Mouse (Mus musculus) brain, adult 10 weeks (tissue): ENCODE results near the gene Echdc1. TPM values are rescaled to one million over a fixed set of nuclear protein-coding genes. Genes with fewer than 3 reads are reported as not detected.

Experiments
- polyA plus RNA-seq: library from polyadenylated mRNA; stranded (reverse); fragments of 350-450 nt; fragmentation: Illumina TruSeq; extraction: RNeasy Lipid Tissue Mini Kit (QIAGEN cat#74804); gene quantifications from one replicate; pipeline ENCODE4 v1.2.3, GENCODE M21; 2015; ENCODE audit warnings: low read depth, low replicate concordance

Echdc1 gene
- polyA plus RNA-seq, result 45.2 TPM

DNA sequence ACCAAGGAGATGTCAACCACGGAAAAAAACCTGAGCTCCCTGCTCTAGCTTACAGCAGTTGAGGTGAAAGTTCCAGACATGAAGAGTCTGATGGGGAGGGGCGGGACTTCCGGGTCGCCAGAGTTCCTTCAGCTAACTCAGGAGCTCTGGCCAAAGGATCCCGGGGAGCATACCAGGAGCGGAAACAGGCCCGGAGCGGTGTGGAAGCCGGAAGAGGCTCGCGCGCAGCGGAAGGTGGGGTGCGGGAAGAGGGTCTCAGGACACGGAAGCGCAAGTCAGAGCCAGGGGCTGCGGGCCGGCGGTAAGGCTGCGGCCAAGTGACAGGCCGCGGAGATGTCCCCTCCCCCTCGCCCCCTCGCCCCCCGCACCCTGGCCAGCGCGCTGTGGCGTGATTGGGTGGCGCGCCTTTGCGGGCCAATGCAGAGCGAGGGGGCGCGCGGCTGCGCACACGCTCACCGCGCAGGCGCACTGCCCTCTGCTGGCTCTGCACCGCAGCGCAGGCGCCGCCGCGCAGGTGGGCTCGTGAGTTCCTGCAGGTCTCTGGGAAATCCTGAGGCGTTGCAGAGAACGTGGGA lies at the start of gene Echdc1:
Gene Echdc1, plus strand, starts transcription at position 103 of the 575 bp plus-strand sequence.

DNA sequence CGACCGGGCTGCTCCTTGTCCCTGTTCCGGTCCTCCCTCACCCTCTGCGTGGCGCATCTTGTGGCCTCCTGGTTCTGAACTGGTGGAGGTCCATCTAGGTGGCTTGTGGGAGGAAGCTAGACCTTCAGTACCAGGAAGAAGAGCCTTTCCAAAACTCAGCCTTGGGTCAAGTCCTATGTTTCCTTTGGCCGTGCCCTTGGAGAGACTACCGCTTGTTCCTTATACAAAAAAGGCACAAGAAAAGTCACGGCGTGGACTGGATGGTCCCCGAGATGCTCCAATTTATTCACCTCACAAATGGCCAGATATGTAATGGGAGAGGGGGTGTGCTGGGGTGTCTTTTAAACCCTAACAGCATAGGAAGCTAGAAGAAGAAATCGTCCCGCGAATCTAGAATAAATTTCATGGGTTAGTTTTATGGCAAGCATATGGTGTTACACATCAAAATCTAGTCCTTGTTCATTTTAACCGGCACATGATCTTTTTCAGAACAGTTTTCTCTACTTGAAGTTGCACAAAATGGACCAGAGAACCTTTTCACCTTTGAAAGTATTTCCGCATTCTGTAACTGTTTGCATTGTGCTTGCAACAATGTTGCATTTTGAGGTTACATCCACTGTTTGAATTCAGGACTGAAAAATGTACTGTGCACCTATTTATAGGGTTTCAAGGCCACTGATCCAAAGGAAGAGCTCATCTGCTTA lies 49.4 kb downstream of the Echdc1 start, which contains the start of gene Rnf146:
Gene Rnf146, minus strand, starts transcription at position 246 of the 704 bp plus-strand sequence.

Other genes with a start within 250 kb of the Echdc1 start
- gene Soga3, start 169.3 kb upstream of the Echdc1 start, polyA plus RNA-seq, result 47.8 TPM
- gene Gm49353, start 114.2 kb upstream of the Echdc1 start, polyA plus RNA-seq, result 14.2 TPM
- gene 9330159F19Rik, start 101.6 kb upstream of the Echdc1 start, polyA plus RNA-seq, result 50.4 TPM
- 72.6 TPM for gene Rnf146, start 49.3 kb downstream of the Echdc1 start, polyA plus RNA-seq
- gene Rspo3, start 222.7 kb downstream of the Echdc1 start, polyA plus RNA-seq, result 7.8 TPM